Mouse (Mus musculus): ENCODE data around the gene Grin3b. TPM values are rescaled to one million over a fixed set of nuclear protein-coding genes. Genes with fewer than 3 reads are reported as not detected.

Gene Grin3b
- polyA plus RNA-seq, 2 experiments: 0.23 to 0.72 TPM

- Histone ChIP-seq H3K27me3 (ENCODE audit: control insufficient read depth, insufficient read depth, low read length) (no peaks in the 10 kb centered on the region), H3K9me3 (ENCODE audit: control insufficient read depth, low read length) (no peaks in the 10 kb centered on the region), H3K9ac (ENCODE audit: low read depth, low read length, severe bottlenecking) (no peak overlapping the region), H3K4me2 (replicated peaks; ENCODE audit: low read depth, low read length, severe bottlenecking) (no peak overlapping the region), H3K27ac (replicated peaks; ENCODE audit: low read depth, low read length) (no peak overlapping the region), H3K4me3 (replicated peaks; ENCODE audit: low read length) (no peak overlapping the region), H3K36me3 (ENCODE audit: control insufficient read depth, insufficient read depth, low read length) (peaks cover 54% of the 10 kb centered on the region), H3K4me1 (ENCODE audit: control insufficient read depth, insufficient read depth, low read length) (no peaks in the 10 kb centered on the region)
- WGBS: 88% methylated on average over 28 of the region's 28 CpGs
- DNase-seq (ENCODE audit: low spot score) (no peak), ATAC-seq (ENCODE audit: low FRiP score, low read depth) (no peak)
- TF ChIP-seq POLR2A (IDR thresholded peaks at IDR 0.05; ENCODE audit: borderline replicate concordance, extremely low read depth, insufficient read depth, insufficient read length): no peak
Measured at GRCm38 (mm10) chr10:79976071-79976721, 5.7 kb downstream of the Grin3b start.

GRCm38 (mm10) chr10:79976722-79977107, 6.2 kb downstream of the Grin3b start:
- Histone ChIP-seq H3K27me3 (ENCODE audit: control insufficient read depth, insufficient read depth, low read length) (no peaks in the 10 kb centered on the region), H3K9me3 (ENCODE audit: control insufficient read depth, low read length) (no peaks in the 10 kb centered on the region), H3K36me3 (ENCODE audit: control insufficient read depth, insufficient read depth, low read length) (peaks cover 57% of the 10 kb centered on the region), H3K4me1 (ENCODE audit: control insufficient read depth, insufficient read depth, low read length) (no peaks in the 10 kb centered on the region), H3K4me3 (replicated peaks; ENCODE audit: low read length) (no peak overlapping the region), H3K4me2 (replicated peaks; ENCODE audit: low read depth, low read length, severe bottlenecking) (no peak overlapping the region), H3K9ac (ENCODE audit: low read depth, low read length, severe bottlenecking) (no peak overlapping the region), H3K27ac (replicated peaks; ENCODE audit: low read depth, low read length) (no peak overlapping the region)
- ATAC-seq (ENCODE audit: low FRiP score, low read depth) (no peak), DNase-seq (ENCODE audit: low spot score) (no peak)
- 74% methylated on average over 33 of the region's 36 CpGs for WGBS
- no peak for TF ChIP-seq POLR2A (IDR thresholded peaks at IDR 0.05; ENCODE audit: borderline replicate concordance, extremely low read depth, insufficient read depth, insufficient read length)

- WGBS: 88% methylated on average over 16 of the region's 28 CpGs
- no peak for DNase-seq (ENCODE audit: low spot score)
- TF ChIP-seq POLR2A (IDR thresholded peaks at IDR 0.05; ENCODE audit: borderline replicate concordance, extremely low read depth, insufficient read depth, insufficient read length): no peak
- ATAC-seq (ENCODE audit: low FRiP score, low read depth): no peak
- H3K9ac ChIP-seq (ENCODE audit: low read depth, low read length, severe bottlenecking): no peak overlapping the region
- H3K9me3 ChIP-seq (ENCODE audit: control insufficient read depth, low read length): no peaks in the 10 kb centered on the region
- H3K27ac ChIP-seq (replicated peaks; ENCODE audit: low read depth, low read length): no peak overlapping the region
- H3K4me2 ChIP-seq (replicated peaks; ENCODE audit: low read depth, low read length, severe bottlenecking): no peak overlapping the region
- H3K27me3 ChIP-seq (ENCODE audit: control insufficient read depth, insufficient read depth, low read length): no peaks in the 10 kb centered on the region
- peaks cover 57% of the 10 kb centered on the region for H3K36me3 ChIP-seq (ENCODE audit: control insufficient read depth, insufficient read depth, low read length)
- peaks cover under 1% of the 10 kb centered on the region; the same call in 1 of the 2 replicates for H3K4me1 ChIP-seq (ENCODE audit: control insufficient read depth, insufficient read depth, low read length)
- no peak overlapping the region for H3K4me3 ChIP-seq (replicated peaks; ENCODE audit: low read length)
Measured at GRCm38 (mm10) chr10:79977324-79977723, 6.8 kb downstream of the Grin3b start.

- H3K4me1 ChIP-seq (ENCODE audit: control insufficient read depth, insufficient read depth, low read length): peaks cover 8% of the 10 kb centered on the region
- H3K4me2 ChIP-seq (replicated peaks; ENCODE audit: low read depth, low read length, severe bottlenecking): no peak overlapping the region
- no peak for TF ChIP-seq POLR2A (IDR thresholded peaks at IDR 0.05; ENCODE audit: borderline replicate concordance, extremely low read depth, insufficient read depth, insufficient read length)
- DNase-seq (ENCODE audit: low spot score) (no peak), ATAC-seq (ENCODE audit: low FRiP score, low read depth) (no peak)
- no peak overlapping the region for H3K4me3 ChIP-seq (replicated peaks; ENCODE audit: low read length)
- no peak overlapping the region for H3K9ac ChIP-seq (ENCODE audit: low read depth, low read length, severe bottlenecking)
- H3K36me3 ChIP-seq (ENCODE audit: control insufficient read depth, insufficient read depth, low read length): peaks cover 57% of the 10 kb centered on the region
- WGBS: 94% methylated on average over 20 of the region's 21 CpGs
- H3K9me3 ChIP-seq (ENCODE audit: control insufficient read depth, low read length): no peaks in the 10 kb centered on the region
- H3K27me3 ChIP-seq (ENCODE audit: control insufficient read depth, insufficient read depth, low read length): no peaks in the 10 kb centered on the region
- H3K27ac ChIP-seq (replicated peaks; ENCODE audit: low read depth, low read length): no peak overlapping the region
Measured at GRCm38 (mm10) chr10:79978061-79978460, 7.5 kb downstream of the Grin3b start.

GRCm38 (mm10) chr10:79979401-79980155, 9.1 kb downstream of the Grin3b start:
- Histone ChIP-seq H3K27me3 (ENCODE audit: control insufficient read depth, insufficient read depth, low read length) (no peaks in the 10 kb centered on the region), H3K9ac (ENCODE audit: low read depth, low read length, severe bottlenecking) (no peak overlapping the region), H3K4me1 (ENCODE audit: control insufficient read depth, insufficient read depth, low read length) (peaks cover 13% of the 10 kb centered on the region), H3K27ac (replicated peaks; ENCODE audit: low read depth, low read length) (no peak overlapping the region), H3K9me3 (ENCODE audit: control insufficient read depth, low read length) (no peaks in the 10 kb centered on the region), H3K36me3 (ENCODE audit: control insufficient read depth, insufficient read depth, low read length) (peaks cover 54% of the 10 kb centered on the region), H3K4me3 (replicated peaks; ENCODE audit: low read length) (no peak overlapping the region), H3K4me2 (replicated peaks; ENCODE audit: low read depth, low read length, severe bottlenecking) (no peak overlapping the region)
- TF ChIP-seq POLR2A (IDR thresholded peaks at IDR 0.05; ENCODE audit: borderline replicate concordance, extremely low read depth, insufficient read depth, insufficient read length): no peak
- 93% methylated on average over 22 of the region's 22 CpGs for WGBS
- no peak for DNase-seq (ENCODE audit: low spot score)
- ATAC-seq (ENCODE audit: low FRiP score, low read depth): no peak

All from limb, embryonic 14.5 days (tissue).